Mouse (Mus musculus) forebrain, embryonic 16.5 days (tissue): ENCODE measurements around the gene Gm10663. TPM values are rescaled to one million over a fixed set of nuclear protein-coding genes. Genes with fewer than 3 reads are reported as not detected.

Experiments
- ATAC-seq: fragments of 200-750 bp; cut with Nextera tagmentation; 2 replicates; pipeline ENCODE4 v1.8.0; 2017; ENCODE audit warnings: mild to moderate bottlenecking, moderate library complexity
- H3K27ac ChIP-seq: fragments of 300-500 bp; sonication (generic); 2 replicates; pipeline ENCODE4 v1.5.1; 2014; ENCODE audit warnings: low read length, control low read depth
- H3K27me3 ChIP-seq: fragments of 300-500 bp; sonication (generic); replicated peaks from 2 replicates; pipeline ENCODE4 v1.6.1; 2014; ENCODE audit warnings: low read length; ENCODE audit not compliant: control insufficient read depth, insufficient read depth
- H3K36me3 ChIP-seq: fragments of 300-500 bp; sonication (generic); 2 replicates; pipeline ENCODE4 v1.6.1; 2014; ENCODE audit not compliant: control insufficient read depth, insufficient read depth
- H3K4me1 ChIP-seq: fragments of 300-500 bp; sonication (generic); replicated peaks from 2 replicates; pipeline ENCODE4 v1.6.1; 2014; ENCODE audit warnings: low read length; ENCODE audit not compliant: control insufficient read depth, insufficient read depth
- H3K4me2 ChIP-seq: fragments of 300-500 bp; sonication (generic); 2 replicates; pipeline ENCODE4 v1.6.1; 2014; ENCODE audit warnings: mild to moderate bottlenecking, low read length, control low read depth
- H3K4me3 ChIP-seq: fragments of 300-500 bp; sonication (generic); replicated peaks from 2 replicates; pipeline ENCODE4 v1.5.1; 2014; ENCODE audit warnings: mild to moderate bottlenecking, low read length, control low read depth
- H3K9ac ChIP-seq: fragments of 300-500 bp; sonication (generic); replicated peaks from 2 replicates; pipeline ENCODE4 v1.6.1; 2014; ENCODE audit warnings: low read depth, low read length, control low read depth
- H3K9me3 ChIP-seq: fragments of 300-500 bp; sonication (generic); 2 replicates; pipeline ENCODE4 v1.6.1; 2016; ENCODE audit warnings: low read length; ENCODE audit not compliant: control insufficient read depth
- WGBS: fragments of 180-500 bp; shearing (Covaris S2); extraction: QIAGEN DNeasy Blood & Tissue Kit; methylation state at CpG from one replicate; pipeline ENCODE4 v1.1.7; 2014; 5-methylcytosine and 5-hydroxymethylcytosine counted together
- polyA plus RNA-seq: library from polyadenylated mRNA; unstranded; fragments of >200 nt; fragmentation: Nextera tagmentation; extraction: Ambion mirVana; gene quantifications from 2 replicates; pipeline ENCODE4 v1.2.1, GENCODE M21; 2015

The Gm10663 gene
- not detected in 2 replicates for polyA plus RNA-seq

- 94% methylated on average over 2 of the region's 2 CpGs for WGBS
- Histone ChIP-seq H3K4me3 (no peak within 1 kb of the TSS), H3K4me1 (no peaks in the 10 kb centered on the region), H3K36me3 (no peaks in the 10 kb centered on the region), H3K27me3 (no peaks in the 10 kb centered on the region), H3K27ac (no peak within 1 kb of the TSS), H3K9me3 (no peaks in the 10 kb centered on the region), H3K9ac (no peak within 1 kb of the TSS), H3K4me2 (no peak within 1 kb of the TSS)
- no peak for ATAC-seq
Measured at GRCm38 (mm10) chr8:65074733-65075132, at the start of gene Gm10663. Gene Gm10663, plus strand, starts transcription at chr8:65075033.

GRCm38 (mm10) chr8:65028959-65029686, 45.7 kb upstream of the Gm10663 start:
- WGBS: 82% methylated on average over 12 of the region's 12 CpGs
- Histone ChIP-seq H3K27me3 (no peaks in the 10 kb centered on the region), H3K27ac (no peak overlapping the region), H3K9me3 (no peaks in the 10 kb centered on the region), H3K9ac (no peak overlapping the region), H3K4me2 (no peak overlapping the region), H3K4me1 (no peaks in the 10 kb centered on the region), H3K4me3 (no peak overlapping the region), H3K36me3 (no peaks in the 10 kb centered on the region)
- ATAC-seq: no peak

GRCm38 (mm10) chr8:65029776-65030175, 45.1 kb upstream of the Gm10663 start:
- H3K4me3 ChIP-seq: no peak overlapping the region
- 83% methylated on average over 4 of the region's 4 CpGs for WGBS
- H3K9ac ChIP-seq: no peak overlapping the region
- H3K9me3 ChIP-seq: no peaks in the 10 kb centered on the region
- no peaks in the 10 kb centered on the region for H3K27me3 ChIP-seq
- no peaks in the 10 kb centered on the region for H3K4me1 ChIP-seq
- no peak overlapping the region for H3K27ac ChIP-seq
- no peak for ATAC-seq
- H3K4me2 ChIP-seq: no peak overlapping the region
- H3K36me3 ChIP-seq: no peaks in the 10 kb centered on the region

- Histone ChIP-seq H3K4me2 (no peak overlapping the region), H3K27me3 (no peaks in the 10 kb centered on the region), H3K4me1 (peaks cover 6% of the 10 kb centered on the region; the same call in 1 of the 2 replicates), H3K36me3 (no peaks in the 10 kb centered on the region), H3K9ac (no peak overlapping the region), H3K9me3 (no peaks in the 10 kb centered on the region), H3K4me3 (no peak overlapping the region), H3K27ac (no peak overlapping the region)
- no peak for ATAC-seq
- 79% methylated on average over 4 of the region's 4 CpGs for WGBS
Measured at GRCm38 (mm10) chr8:65030735-65031485, 43.9 kb upstream of the Gm10663 start.

- no peak for ATAC-seq
- H3K4me1 ChIP-seq: peaks cover 9% of the 10 kb centered on the region; the same call in 1 of the 2 replicates
- no peak overlapping the region for H3K27ac ChIP-seq
- H3K4me3 ChIP-seq: no peak overlapping the region
- no peaks in the 10 kb centered on the region for H3K36me3 ChIP-seq
- 94% methylated on average over 1 of the region's 1 CpGs for WGBS
- H3K9ac ChIP-seq: no peak overlapping the region
- H3K27me3 ChIP-seq: no peaks in the 10 kb centered on the region
- H3K4me2 ChIP-seq: no peak overlapping the region
- H3K9me3 ChIP-seq: no peaks in the 10 kb centered on the region
Measured at GRCm38 (mm10) chr8:65032107-65032506, 42.7 kb upstream of the Gm10663 start.

- ATAC-seq: no peak
- no peak overlapping the region for H3K9ac ChIP-seq
- H3K27me3 ChIP-seq: no peaks in the 10 kb centered on the region
- no peak overlapping the region for H3K4me3 ChIP-seq
- no peak overlapping the region for H3K4me2 ChIP-seq
- WGBS: 81% methylated on average over 13 of the region's 13 CpGs
- no peaks in the 10 kb centered on the region for H3K36me3 ChIP-seq
- H3K4me1 ChIP-seq: peaks cover 11% of the 10 kb centered on the region; the same call in 1 of the 2 replicates
- no peak overlapping the region for H3K27ac ChIP-seq
- no peaks in the 10 kb centered on the region for H3K9me3 ChIP-seq
Measured at GRCm38 (mm10) chr8:65033056-65033455, 41.8 kb upstream of the Gm10663 start.

- 26% methylated on average over 2 of the region's 2 CpGs for WGBS
- Histone ChIP-seq H3K4me2 (no peak overlapping the region), H3K27ac (no peak overlapping the region), H3K9ac (no peak overlapping the region), H3K27me3 (no peaks in the 10 kb centered on the region), H3K9me3 (no peaks in the 10 kb centered on the region), H3K36me3 (no peaks in the 10 kb centered on the region), H3K4me3 (no peak overlapping the region), H3K4me1 (peaks cover 11% of the 10 kb centered on the region; the same call in 1 of the 2 replicates)
- ATAC-seq: no peak
Measured at GRCm38 (mm10) chr8:65034136-65034535, 40.7 kb upstream of the Gm10663 start.

GRCm38 (mm10) chr8:65037117-65037533, 37.7 kb upstream of the Gm10663 start, which contains the start of gene Apela:
Gene Apela, minus strand, starts transcription at chr8:65037336.
- ATAC-seq: peak; percentile 84
- H3K9me3 ChIP-seq: no peaks in the 10 kb centered on the region
- H3K4me2 ChIP-seq: peak within 1 kb of the TSS; percentile 57
- 2% methylated on average over 8 of the region's 8 CpGs for WGBS
- no peaks in the 10 kb centered on the region for H3K27me3 ChIP-seq
- no peaks in the 10 kb centered on the region for H3K36me3 ChIP-seq
- H3K9ac ChIP-seq: no peak within 1 kb of the TSS
- no peak within 1 kb of the TSS for H3K27ac ChIP-seq
- H3K4me1 ChIP-seq: peaks cover 11% of the 10 kb centered on the region; the same call in 1 of the 2 replicates
- H3K4me3 ChIP-seq: peak within 1 kb of the TSS; percentile 26

GRCm38 (mm10) chr8:65046565-65046964, 28.3 kb upstream of the Gm10663 start:
- H3K9me3 ChIP-seq: no peaks in the 10 kb centered on the region
- no peaks in the 10 kb centered on the region for H3K4me1 ChIP-seq
- H3K4me2 ChIP-seq: no peak overlapping the region
- no peaks in the 10 kb centered on the region for H3K36me3 ChIP-seq
- H3K27me3 ChIP-seq: no peaks in the 10 kb centered on the region
- ATAC-seq: no peak
- no peak overlapping the region for H3K9ac ChIP-seq
- H3K27ac ChIP-seq: no peak overlapping the region
- no peak overlapping the region for H3K4me3 ChIP-seq
- 38% methylated on average over 5 of the region's 5 CpGs for WGBS
